Mouse (Mus musculus): Measurements from ENCODE around the gene Crcp.

Crcp gene

GRCm38 (mm10) chr5:130029142-130029897, at the start of gene Crcp, which contains the start of gene Asl:
Crcp (plus strand) TSS chr5:130029290.
Asl (minus strand) TSS chr5:130029247.
- peak; percentile 90 for DNase-seq

- peak; percentile 82 for DNase-seq
These were observed 48.9 kb upstream of the Crcp start for GRCm38 (mm10) chr5:129980216-129980615.

- DNase-seq = no peak
These were observed 39.7 kb upstream of the Crcp start for GRCm38 (mm10) chr5:129989376-129989775.

GRCm38 (mm10) chr5:129991898-129992297, 37.2 kb upstream of the Crcp start:
- DNase-seq = peak; percentile 82

GRCm38 (mm10) chr5:129993374-129993773, 35.7 kb upstream of the Crcp start:
- peak; percentile 42 for DNase-seq

- DNase-seq = no peak
These were observed 34.1 kb upstream of the Crcp start for GRCm38 (mm10) chr5:129994989-129995388.

- DNase-seq = no peak
These were observed 31.4 kb upstream of the Crcp start for GRCm38 (mm10) chr5:129997700-129998099.

- peak; percentile 68 for DNase-seq
These were observed 30.0 kb upstream of the Crcp start for GRCm38 (mm10) chr5:129999097-129999496.

- DNase-seq = no peak
These were observed 28.4 kb upstream of the Crcp start for GRCm38 (mm10) chr5:130000735-130001134.

GRCm38 (mm10) chr5:130001356-130001987, 27.6 kb upstream of the Crcp start:
- DNase-seq = no peak

GRCm38 (mm10) chr5:130002301-130003146, 26.6 kb upstream of the Crcp start, which contains the start of gene Gusb:
Gusb (minus strand) TSS chr5:130003049.
- DNase-seq = peak; percentile 83

GRCm38 (mm10) chr5:130003229-130003628, 25.9 kb upstream of the Crcp start:
- peak; percentile 25 for DNase-seq

GRCm38 (mm10) chr5:130007344-130007743, 21.7 kb upstream of the Crcp start:
- no peak for DNase-seq

GRCm38 (mm10) chr5:130008034-130008590, 21.0 kb upstream of the Crcp start:
- no peak for DNase-seq

GRCm38 (mm10) chr5:130009784-130010183, 19.3 kb upstream of the Crcp start:
- DNase-seq = no peak

- DNase-seq = no peak
These were observed 18.1 kb upstream of the Crcp start for GRCm38 (mm10) chr5:130010961-130011360.

- no peak for DNase-seq
These were observed 14.0 kb upstream of the Crcp start for GRCm38 (mm10) chr5:130015104-130015503.

- no peak for DNase-seq
These were observed 9.6 kb upstream of the Crcp start for GRCm38 (mm10) chr5:130019461-130019860.

- no peak for DNase-seq
These were observed 7.6 kb upstream of the Crcp start for GRCm38 (mm10) chr5:130021361-130021966.

GRCm38 (mm10) chr5:130022366-130022765, 6.7 kb upstream of the Crcp start:
- no peak for DNase-seq

GRCm38 (mm10) chr5:130023067-130023766, 5.9 kb upstream of the Crcp start:
- DNase-seq = no peak
